Mouse (Mus musculus): ENCODE data around the gene Camta1. TPM values are rescaled to one million over a fixed set of nuclear protein-coding genes. Genes with fewer than 3 reads are reported as not detected.
A peak's percentile ranks its signal among the peaks of the same experiment; 100 is the strongest.

The Camta1 gene
- polyA plus RNA-seq, 1 experiment from 2014 or later: 206 TPM

- Histone ChIP-seq H3K9ac (replicated peaks; ENCODE audit: low read depth, low read length) (no peak overlapping the region), H3K36me3 (ENCODE audit: control insufficient read depth, insufficient read depth, low read length) (no peaks in the 10 kb centered on the region), H3K4me2 (ENCODE audit: low read depth, low read length) (no peak overlapping the region), H3K27ac (ENCODE audit: low read depth, low read length) (peak overlapping the region; percentile 79), H3K27me3 (ENCODE audit: control insufficient read depth, insufficient read depth, low read length) (no peaks in the 10 kb centered on the region), H3K9me3 (ENCODE audit: control insufficient read depth, low read length) (no peaks in the 10 kb centered on the region), H3K4me3 (ENCODE audit: low read depth, low read length) (no peak overlapping the region), H3K4me1 (ENCODE audit: control insufficient read depth, insufficient read depth, low read length) (peaks cover 21% of the 10 kb centered on the region)
- WGBS: 53% methylated on average over 11 of the region's 11 CpGs
- no peak for ATAC-seq (ENCODE audit: low read depth)
Measured at GRCm38 (mm10) chr4:151150842-151151241, 710.8 kb downstream of the Camta1 start.

- no peaks in the 10 kb centered on the region for H3K36me3 ChIP-seq (ENCODE audit: control insufficient read depth, insufficient read depth, low read length)
- ATAC-seq (ENCODE audit: low read depth): no peak
- H3K9me3 ChIP-seq (ENCODE audit: control insufficient read depth, low read length): no peaks in the 10 kb centered on the region
- H3K27ac ChIP-seq (ENCODE audit: low read depth, low read length): peak overlapping the region; percentile 79
- H3K4me1 ChIP-seq (ENCODE audit: control insufficient read depth, insufficient read depth, low read length): peaks cover 21% of the 10 kb centered on the region
- H3K4me2 ChIP-seq (ENCODE audit: low read depth, low read length): no peak overlapping the region
- H3K4me3 ChIP-seq (ENCODE audit: low read depth, low read length): no peak overlapping the region
- WGBS: 69% methylated on average over 11 of the region's 11 CpGs
- H3K9ac ChIP-seq (replicated peaks; ENCODE audit: low read depth, low read length): no peak overlapping the region
- no peaks in the 10 kb centered on the region for H3K27me3 ChIP-seq (ENCODE audit: control insufficient read depth, insufficient read depth, low read length)
Measured at GRCm38 (mm10) chr4:151150115-151150514, 711.6 kb downstream of the Camta1 start.

DNA sequence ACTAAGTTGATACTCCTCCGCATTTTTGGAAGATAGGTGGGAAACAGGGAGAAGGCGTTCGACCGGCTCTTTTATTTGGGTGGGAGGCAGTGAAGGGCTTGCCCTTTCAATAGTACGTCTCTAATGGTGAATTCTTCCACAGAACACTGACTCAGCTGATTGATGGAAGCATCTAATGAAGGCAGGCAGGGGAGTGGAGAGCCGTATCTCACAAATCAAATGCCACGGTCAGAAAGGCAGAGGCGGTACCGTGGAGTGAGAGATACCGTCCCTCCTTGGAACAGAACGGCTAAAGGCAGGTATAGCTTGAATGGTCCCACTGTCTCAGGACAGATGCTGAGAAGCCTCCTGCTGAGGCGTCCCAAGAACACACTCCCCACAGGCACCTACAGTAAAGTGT lies 714.1 kb downstream of the Camta1 start:
- WGBS: 8% methylated on average over 12 of the region's 12 CpGs
- no peak overlapping the region for H3K9ac ChIP-seq (replicated peaks; ENCODE audit: low read depth, low read length)
- no peak for ATAC-seq (ENCODE audit: low read depth)
- no peak overlapping the region for H3K4me2 ChIP-seq (ENCODE audit: low read depth, low read length)
- no peak overlapping the region for H3K27ac ChIP-seq (ENCODE audit: low read depth, low read length)
- H3K36me3 ChIP-seq (ENCODE audit: control insufficient read depth, insufficient read depth, low read length): no peaks in the 10 kb centered on the region
- no peaks in the 10 kb centered on the region for H3K27me3 ChIP-seq (ENCODE audit: control insufficient read depth, insufficient read depth, low read length)
- H3K4me1 ChIP-seq (ENCODE audit: control insufficient read depth, insufficient read depth, low read length): peaks cover 18% of the 10 kb centered on the region
- no peaks in the 10 kb centered on the region for H3K9me3 ChIP-seq (ENCODE audit: control insufficient read depth, low read length)
- H3K4me3 ChIP-seq (ENCODE audit: low read depth, low read length): no peak overlapping the region

GRCm38 (mm10) chr4:151144121-151144520 lies 717.6 kb downstream of the Camta1 start:
- Histone ChIP-seq H3K9ac (replicated peaks; ENCODE audit: low read depth, low read length) (no peak overlapping the region), H3K4me2 (ENCODE audit: low read depth, low read length) (no peak overlapping the region), H3K4me3 (ENCODE audit: low read depth, low read length) (no peak overlapping the region), H3K4me1 (ENCODE audit: control insufficient read depth, insufficient read depth, low read length) (peaks cover 23% of the 10 kb centered on the region), H3K27me3 (ENCODE audit: control insufficient read depth, insufficient read depth, low read length) (no peaks in the 10 kb centered on the region), H3K36me3 (ENCODE audit: control insufficient read depth, insufficient read depth, low read length) (no peaks in the 10 kb centered on the region), H3K27ac (ENCODE audit: low read depth, low read length) (no peak overlapping the region), H3K9me3 (ENCODE audit: control insufficient read depth, low read length) (no peaks in the 10 kb centered on the region)
- 91% methylated on average over 14 of the region's 14 CpGs for WGBS
- ATAC-seq (ENCODE audit: low read depth): no peak

DNA sequence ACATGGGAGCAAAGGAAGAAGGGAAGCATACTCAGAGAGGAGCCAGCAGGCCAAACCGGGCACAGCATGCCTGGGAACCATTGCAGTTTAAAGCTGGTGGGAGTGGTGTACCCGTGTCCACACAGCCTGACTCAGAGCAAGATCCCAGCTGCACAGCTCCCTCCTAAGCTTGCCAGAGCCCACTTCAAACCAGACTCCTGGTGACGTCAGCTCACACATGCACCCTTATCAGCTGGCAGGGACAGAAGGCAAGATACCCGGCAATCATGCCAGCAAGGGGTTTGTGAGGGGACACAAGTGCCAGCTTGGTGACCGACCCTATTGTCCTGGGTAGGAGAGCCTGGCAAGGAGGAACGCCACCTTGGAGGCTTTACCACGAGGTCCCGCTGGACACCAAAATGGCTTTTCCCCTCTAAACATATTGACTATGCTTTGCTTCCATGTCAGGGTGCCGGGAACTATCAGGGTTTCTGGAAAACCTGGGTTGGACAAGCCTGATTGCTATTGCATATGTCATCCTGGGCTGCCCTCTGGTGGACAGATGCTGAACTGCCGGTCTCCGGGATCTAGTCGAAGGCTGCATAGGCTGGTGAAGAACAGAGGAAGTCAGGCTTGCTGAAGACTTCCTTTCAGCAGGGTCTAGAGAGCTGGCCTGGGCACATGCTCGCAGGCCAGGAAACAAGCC lies 720.3 kb downstream of the Camta1 start:
- peak overlapping the region; percentile 98 for H3K27ac ChIP-seq (ENCODE audit: low read depth, low read length)
- H3K4me3 ChIP-seq (ENCODE audit: low read depth, low read length): peak overlapping the region; percentile 19; the same call in 1 of the 2 replicates
- H3K4me1 ChIP-seq (ENCODE audit: control insufficient read depth, insufficient read depth, low read length): peaks cover 36% of the 10 kb centered on the region
- WGBS: 4% methylated on average over 13 of the region's 13 CpGs
- peak; percentile 65 for ATAC-seq (ENCODE audit: low read depth)
- H3K36me3 ChIP-seq (ENCODE audit: control insufficient read depth, insufficient read depth, low read length): no peaks in the 10 kb centered on the region
- H3K9me3 ChIP-seq (ENCODE audit: control insufficient read depth, low read length): no peaks in the 10 kb centered on the region
- peak overlapping the region; percentile 50 for H3K4me2 ChIP-seq (ENCODE audit: low read depth, low read length)
- no peaks in the 10 kb centered on the region for H3K27me3 ChIP-seq (ENCODE audit: control insufficient read depth, insufficient read depth, low read length)
- H3K9ac ChIP-seq (replicated peaks; ENCODE audit: low read depth, low read length): peak overlapping the region; percentile 41; the same call in 1 of the 2 replicates

DNA sequence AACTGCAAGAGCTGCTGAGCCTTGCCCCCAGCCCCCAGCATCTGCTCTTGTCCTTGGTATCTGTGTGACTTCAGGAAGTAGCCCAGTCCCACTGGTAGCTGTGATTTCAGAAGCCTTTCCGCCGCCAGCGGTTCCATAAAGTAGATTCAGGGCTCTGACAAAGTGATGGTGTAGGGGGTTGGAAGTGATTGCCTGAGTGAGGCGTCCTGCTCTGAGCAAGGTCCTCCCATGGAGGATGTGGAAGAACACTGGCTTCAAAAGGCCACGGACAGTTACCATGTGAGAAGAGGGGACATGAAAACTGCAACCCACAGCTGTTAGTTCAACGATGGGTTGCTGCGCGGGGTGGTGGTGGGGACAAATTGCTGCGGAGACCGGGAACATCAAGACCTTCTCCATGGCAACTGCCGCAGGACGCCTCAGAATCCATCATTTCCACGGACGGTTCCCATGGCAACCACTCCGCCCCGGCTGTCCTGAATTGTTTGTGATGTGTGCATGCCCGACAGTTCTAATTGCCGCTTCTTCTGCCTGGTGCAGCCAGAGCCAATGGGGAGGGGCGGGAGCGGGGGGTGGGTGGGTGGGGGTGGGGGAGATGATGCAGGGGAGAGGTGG lies 721.2 kb downstream of the Camta1 start:
- no peaks in the 10 kb centered on the region for H3K27me3 ChIP-seq (ENCODE audit: control insufficient read depth, insufficient read depth, low read length)
- WGBS: under 1% methylated on average over 20 of the region's 20 CpGs
- 0 out of 2 replicates have a peak overlapping the region, but pooled peaks have one; percentile 2 for H3K9ac ChIP-seq (replicated peaks; ENCODE audit: low read depth, low read length)
- peak; percentile 82 for ATAC-seq (ENCODE audit: low read depth)
- no peaks in the 10 kb centered on the region for H3K9me3 ChIP-seq (ENCODE audit: control insufficient read depth, low read length)
- peak overlapping the region; percentile 50 for H3K4me2 ChIP-seq (ENCODE audit: low read depth, low read length)
- no peak overlapping the region for H3K4me3 ChIP-seq (ENCODE audit: low read depth, low read length)
- peak overlapping the region; percentile 98 for H3K27ac ChIP-seq (ENCODE audit: low read depth, low read length)
- H3K4me1 ChIP-seq (ENCODE audit: control insufficient read depth, insufficient read depth, low read length): peaks cover 36% of the 10 kb centered on the region
- no peaks in the 10 kb centered on the region for H3K36me3 ChIP-seq (ENCODE audit: control insufficient read depth, insufficient read depth, low read length)

GRCm38 (mm10) chr4:151139053-151139840 lies 722.4 kb downstream of the Camta1 start:
- Histone ChIP-seq H3K27me3 (ENCODE audit: control insufficient read depth, insufficient read depth, low read length) (no peaks in the 10 kb centered on the region), H3K4me1 (ENCODE audit: control insufficient read depth, insufficient read depth, low read length) (peaks cover 36% of the 10 kb centered on the region), H3K27ac (ENCODE audit: low read depth, low read length) (peak overlapping the region; percentile 98), H3K9ac (replicated peaks; ENCODE audit: low read depth, low read length) (no peak overlapping the region), H3K4me2 (ENCODE audit: low read depth, low read length) (peak overlapping the region; percentile 50; the same call in 1 of the 2 replicates), H3K9me3 (ENCODE audit: control insufficient read depth, low read length) (no peaks in the 10 kb centered on the region), H3K4me3 (ENCODE audit: low read depth, low read length) (no peak overlapping the region), H3K36me3 (ENCODE audit: control insufficient read depth, insufficient read depth, low read length) (no peaks in the 10 kb centered on the region)
- peak; percentile 25 for ATAC-seq (ENCODE audit: low read depth)
- 3% methylated on average over 20 of the region's 20 CpGs for WGBS

GRCm38 (mm10) chr4:151138586-151138985 lies 723.1 kb downstream of the Camta1 start:
- Histone ChIP-seq H3K4me3 (ENCODE audit: low read depth, low read length) (no peak overlapping the region), H3K4me2 (ENCODE audit: low read depth, low read length) (peak overlapping the region; percentile 50; the same call in 1 of the 2 replicates), H3K27me3 (ENCODE audit: control insufficient read depth, insufficient read depth, low read length) (no peaks in the 10 kb centered on the region), H3K27ac (ENCODE audit: low read depth, low read length) (peak overlapping the region; percentile 98), H3K36me3 (ENCODE audit: control insufficient read depth, insufficient read depth, low read length) (no peaks in the 10 kb centered on the region), H3K4me1 (ENCODE audit: control insufficient read depth, insufficient read depth, low read length) (peaks cover 36% of the 10 kb centered on the region), H3K9me3 (ENCODE audit: control insufficient read depth, low read length) (no peaks in the 10 kb centered on the region), H3K9ac (replicated peaks; ENCODE audit: low read depth, low read length) (peak overlapping the region; percentile 34; the same call in 1 of the 2 replicates)
- ATAC-seq (ENCODE audit: low read depth): no peak
- 24% methylated on average over 2 of the region's 2 CpGs for whole genome bisulfite sequencing
